Mouse (Mus musculus) monocyte, adult 5-6 weeks (primary cell): Measurements from ENCODE around the gene Pole. TPM values are rescaled to one million over a fixed set of nuclear protein-coding genes. Genes with fewer than 3 reads are reported as not detected.

ENCODE experiments used
- ATAC-seq: fragments of 153-309, 156-312 bp; replicated peaks from 2 replicates; pipeline ENCODE4 v1.8.0; 2017; ENCODE audit warnings: mild to moderate bottlenecking; ENCODE audit not compliant: low TSS enrichment, insufficient number of reproducible peaks, severe bottlenecking, poor library complexity, low FRiP score
- total RNA-seq: library from RNA; stranded (forward); fragments of 200-1000, 200-491, 200-594 nt; gene quantifications from 3 replicates; pipeline ENCODE4 v1.2.3, GENCODE M21; 2017

The Pole gene
- total RNA-seq, 1 experiment from 2014 or later = 4.1 TPM

DNA sequence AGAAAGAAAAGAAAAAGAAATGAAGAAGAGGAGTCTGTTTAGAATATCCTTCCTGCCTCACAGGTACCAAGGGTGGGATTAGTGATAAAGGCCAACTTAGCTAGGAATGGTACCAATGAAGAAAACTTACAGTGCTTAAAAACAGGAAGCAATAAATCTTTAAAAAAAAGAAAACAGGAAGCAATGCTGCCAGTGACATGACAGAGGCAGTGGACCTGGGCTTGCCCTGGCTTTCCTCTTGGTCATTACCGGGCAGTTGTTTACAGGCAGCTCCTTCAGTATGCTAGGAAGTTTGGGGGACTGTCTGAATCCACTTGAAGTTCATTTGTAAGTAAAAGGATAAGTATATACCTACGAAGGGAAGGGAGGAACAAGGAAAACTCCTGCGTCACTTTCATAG is 44.4 kb downstream of the Pole start:
- no peak for ATAC-seq

DNA sequence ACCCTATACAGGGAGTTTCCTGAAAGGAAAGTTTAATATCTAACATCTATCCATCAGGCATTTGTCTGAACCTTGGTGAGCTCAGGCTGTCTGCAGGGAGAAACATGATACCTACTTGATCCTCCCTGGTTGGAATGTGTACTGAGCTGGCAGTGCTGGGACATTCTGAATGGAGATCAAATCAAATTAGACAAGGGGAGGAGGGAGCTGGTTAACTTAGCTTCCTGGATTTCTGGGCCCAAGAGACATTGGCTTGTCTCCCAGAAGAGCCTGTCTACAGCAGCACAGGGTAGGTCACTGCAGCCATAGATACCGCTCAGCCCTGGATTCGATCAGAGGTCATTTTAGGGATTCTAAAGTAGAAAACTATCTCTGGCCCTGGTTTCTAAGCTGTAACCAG is 52.7 kb downstream of the Pole start:
- no peak for ATAC-seq

GRCm38 (mm10) chr5:110342648-110343284 is 56.7 kb downstream of the Pole start, which contains the start of gene P2rx2:
P2rx2 (minus strand) TSS chr5:110343212.
- ATAC-seq = no peak

GRCm38 (mm10) chr5:110344524-110344923 is 58.4 kb downstream of the Pole start, which contains the start of gene Lrcol1:
Lrcol1 (plus strand) TSS chr5:110344730.
- ATAC-seq = no peak

GRCm38 (mm10) chr5:110345553-110345952 is 59.4 kb downstream of the Pole start:
- no peak for ATAC-seq

- no peak for ATAC-seq
These were observed 60.9 kb downstream of the Pole start for GRCm38 (mm10) chr5:110347006-110347405.

- no peak for ATAC-seq
These were observed 68.6 kb downstream of the Pole start for GRCm38 (mm10) chr5:110354716-110355115.

DNA sequence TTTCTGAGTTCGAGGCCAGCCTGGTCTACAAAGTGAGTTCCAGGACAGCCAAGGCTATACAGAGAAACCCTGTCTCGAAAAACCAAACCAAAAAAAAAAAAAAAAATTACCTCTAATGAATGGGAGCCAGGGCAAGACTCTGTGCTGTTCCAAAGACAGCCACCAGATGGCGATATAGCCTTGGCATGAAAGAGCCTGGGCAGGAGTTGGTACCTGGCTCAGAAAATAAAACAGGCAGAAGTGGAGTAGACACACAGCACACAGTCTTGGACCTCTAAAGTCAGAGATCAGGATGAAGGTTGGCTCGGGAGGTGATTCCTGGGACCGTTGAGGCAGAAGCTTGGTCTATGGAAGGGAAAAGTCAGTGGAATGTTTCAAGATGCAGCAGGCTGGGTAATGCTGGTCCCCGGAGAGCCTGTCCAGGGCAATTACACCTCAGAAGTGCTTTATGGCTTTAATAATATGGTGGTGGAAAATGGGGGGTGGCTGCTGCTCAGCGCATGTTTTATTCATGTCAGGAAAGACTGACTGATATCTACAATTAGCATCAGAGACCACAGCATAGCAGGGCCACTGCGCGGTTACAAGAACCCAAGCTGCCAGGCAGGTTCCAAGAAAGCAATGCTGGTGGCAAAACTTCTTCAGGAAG is 71.5 kb downstream of the Pole start:
- peak; percentile 52; the same call in 1 of the 2 replicates for ATAC-seq

- ATAC-seq = no peak
These were observed 75.4 kb downstream of the Pole start for GRCm38 (mm10) chr5:110361465-110361864.

GRCm38 (mm10) chr5:110362813-110363178 is 76.7 kb downstream of the Pole start:
- no peak for ATAC-seq

GRCm38 (mm10) chr5:110363179-110363821 is 77.2 kb downstream of the Pole start:
- ATAC-seq = no peak

DNA sequence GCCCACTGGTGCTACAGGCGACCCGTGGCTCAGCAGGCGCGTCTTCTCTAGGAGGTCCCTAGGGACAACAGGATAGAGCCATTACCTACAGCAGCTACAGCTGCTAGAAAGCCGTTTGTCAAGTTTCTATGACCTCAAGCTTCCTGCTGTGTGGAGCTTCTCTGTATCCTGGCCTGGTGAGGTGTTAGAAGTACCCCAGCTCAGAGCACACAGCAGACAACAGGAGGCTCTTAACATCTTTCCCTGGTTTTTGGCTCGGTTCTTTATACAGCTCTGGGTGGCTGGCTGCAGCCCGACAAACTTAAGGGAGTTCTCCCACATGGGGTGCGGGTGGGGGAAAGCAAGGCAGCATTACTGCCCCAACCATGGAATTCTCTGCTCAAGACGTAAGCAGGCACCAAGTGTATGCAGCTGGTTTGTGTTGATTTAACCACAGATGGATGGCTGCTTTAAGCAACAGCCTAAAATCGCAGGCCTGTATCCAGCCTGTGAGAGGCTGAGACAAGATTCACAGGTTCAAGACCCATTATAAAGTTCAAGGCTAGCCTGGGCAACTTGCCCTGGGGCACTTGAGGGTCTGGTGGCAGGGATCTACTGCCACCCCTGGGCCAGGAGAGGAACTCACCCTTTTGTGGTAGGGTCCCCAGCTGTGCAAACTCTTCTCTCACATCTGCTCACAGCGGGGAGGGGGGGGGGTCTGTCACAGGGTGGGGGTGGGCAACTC is 77.9 kb downstream of the Pole start:
- ATAC-seq = no peak

DNA sequence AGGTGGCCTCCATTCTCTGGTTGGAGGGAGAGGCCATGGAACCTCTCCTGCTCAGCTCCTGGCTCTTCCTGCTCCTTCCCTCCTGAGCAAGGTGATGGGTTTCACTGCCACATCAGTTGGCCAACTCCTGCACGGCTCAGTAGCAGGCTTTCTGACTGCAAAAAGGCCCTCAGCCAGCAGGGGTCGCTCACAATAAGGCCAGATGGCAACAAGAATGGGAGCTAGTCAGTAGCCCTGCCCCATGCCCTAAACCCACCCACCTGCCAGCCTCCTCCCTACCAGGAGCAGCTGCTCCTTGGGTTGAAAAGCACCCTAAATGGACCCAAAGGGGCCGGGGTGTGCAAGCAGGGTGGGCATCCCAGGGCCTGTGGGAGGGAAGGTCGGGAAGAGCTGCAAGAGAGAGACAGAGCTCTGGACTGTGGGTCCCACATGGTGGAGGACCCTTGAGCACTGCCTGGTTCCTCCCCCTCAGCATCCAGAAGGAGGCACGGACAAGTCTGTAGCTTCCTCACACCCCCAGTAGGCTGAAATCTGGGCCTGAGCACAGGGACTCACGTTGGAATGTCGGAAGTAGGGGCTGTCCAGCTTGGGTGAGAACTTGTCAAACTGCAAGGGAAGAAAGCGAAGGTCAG is 90.8 kb downstream of the Pole start:
- no peak for ATAC-seq

DNA sequence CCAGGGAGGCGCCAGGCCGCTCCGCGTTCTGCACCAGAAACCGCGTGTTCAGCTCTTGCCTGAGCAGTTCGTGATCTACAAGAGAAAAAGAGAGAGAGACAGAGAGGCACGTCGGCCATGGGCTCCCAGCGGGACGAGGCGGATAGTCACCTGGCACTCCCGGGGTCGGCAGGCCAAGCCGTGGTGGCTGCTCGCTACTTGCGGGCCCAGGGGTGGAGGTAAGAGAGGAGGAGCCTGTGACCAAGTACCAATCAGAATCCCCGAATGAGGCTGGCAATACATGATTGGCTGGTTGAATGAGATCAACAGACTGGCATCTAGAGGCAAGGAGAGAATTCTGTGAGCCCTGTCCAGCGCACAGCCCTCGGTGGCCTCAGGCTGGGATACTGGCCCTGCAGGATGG is 92.1 kb downstream of the Pole start:
- ATAC-seq = no peak

GRCm38 (mm10) chr5:110379086-110379485 is 93.0 kb downstream of the Pole start:
- ATAC-seq = no peak

DNA sequence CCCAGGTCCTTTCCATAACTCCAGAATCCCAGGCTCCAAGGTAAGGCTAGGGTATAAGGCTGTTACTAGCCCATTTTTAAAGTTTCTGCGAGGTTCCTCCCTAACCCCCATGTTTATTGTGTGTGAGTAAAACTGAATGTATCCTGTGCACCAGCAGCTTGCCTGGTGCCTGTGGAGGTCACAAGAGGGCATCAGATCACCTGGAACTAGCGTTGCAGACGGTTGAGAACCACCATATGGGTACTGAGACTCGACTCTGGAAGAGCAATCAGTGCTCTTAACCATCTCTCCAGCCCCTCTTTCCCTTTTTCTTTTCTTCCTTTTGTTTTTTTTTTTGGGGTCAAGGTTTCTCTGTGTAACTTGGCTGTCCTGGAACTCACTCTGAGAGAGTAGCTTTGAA is 93.7 kb downstream of the Pole start:
- no peak for ATAC-seq

DNA sequence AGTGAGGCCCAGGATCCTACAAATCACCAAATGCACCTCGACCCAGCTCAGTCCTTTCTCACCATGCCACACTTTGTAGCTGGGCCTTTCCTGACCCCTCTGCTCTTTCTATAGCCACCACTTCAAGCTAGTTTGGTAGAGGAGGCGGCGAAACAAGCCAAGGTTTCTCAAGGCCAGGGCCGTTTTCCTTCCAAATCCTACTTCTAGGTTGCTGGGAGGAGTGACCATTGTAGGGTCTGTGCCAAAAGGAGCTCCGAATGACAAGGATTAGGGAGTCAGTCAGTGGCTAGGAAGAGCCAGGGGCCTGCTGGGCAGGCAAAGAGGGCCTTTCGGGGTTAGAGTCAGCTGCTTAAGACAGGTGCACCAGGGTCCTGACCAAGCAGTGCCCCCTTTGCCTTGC is 98.4 kb downstream of the Pole start:
- no peak for ATAC-seq

- no peak for ATAC-seq
These were observed 99.2 kb downstream of the Pole start for GRCm38 (mm10) chr5:110385263-110385662.
